Mouse (Mus musculus) adrenal gland (tissue): ENCODE measurements around the gene Uqcc1.

ENCODE experiments used
- intact Hi-C: fragments of 180-260 bp; cut with DNase I; formaldehyde crosslinking; loops from one replicate; pipeline ENCODE4 v1.15.1; 2025

Uqcc1 gene

GRCm38 (mm10) chr2:155818596-155819391 is 111.3 kb downstream of the Uqcc1 start:
- intact Hi-C loops, result no loop called here

- intact Hi-C loops, result no loop called here
Measured at GRCm38 (mm10) chr2:155817301-155818245, 112.5 kb downstream of the Uqcc1 start.

GRCm38 (mm10) chr2:155816179-155816578 is 113.9 kb downstream of the Uqcc1 start:
- intact Hi-C loops, result no loop called here

GRCm38 (mm10) chr2:155814829-155815228 is 115.3 kb downstream of the Uqcc1 start:
- intact Hi-C loops, result loop anchor here (5.0 kb wide), 1 partner anchor 58 kb away; no protein-coding TSS in a partner anchor

- intact Hi-C loops, result loop anchor here (5.0 kb wide), 1 partner anchor 55 kb away; no protein-coding TSS in a partner anchor
Measured at GRCm38 (mm10) chr2:155812637-155813036, 117.5 kb downstream of the Uqcc1 start.

- intact Hi-C loops, result loop anchor here (5.0 kb wide), 1 partner anchor 55 kb away; no protein-coding TSS in a partner anchor
Measured at GRCm38 (mm10) chr2:155811821-155812396, 118.2 kb downstream of the Uqcc1 start.

- intact Hi-C loops, result loop anchor here (5.0 kb wide), 1 partner anchor 52 kb away; no protein-coding TSS in a partner anchor
Measured at GRCm38 (mm10) chr2:155809620-155810019, 120.5 kb downstream of the Uqcc1 start.

GRCm38 (mm10) chr2:155807408-155807807 is 122.7 kb downstream of the Uqcc1 start:
- intact Hi-C loops, result no loop called here

- intact Hi-C loops, result no loop called here
Measured at GRCm38 (mm10) chr2:155806548-155806947, 123.6 kb downstream of the Uqcc1 start.

GRCm38 (mm10) chr2:155805925-155806255 is 124.2 kb downstream of the Uqcc1 start:
- intact Hi-C loops, result no loop called here

GRCm38 (mm10) chr2:155805231-155805924 is 124.7 kb downstream of the Uqcc1 start:
- intact Hi-C loops, result no loop called here

- intact Hi-C loops, result loop anchor here (5.0 kb wide), 1 partner anchor 37 kb away; no protein-coding TSS in a partner anchor
Measured at GRCm38 (mm10) chr2:155804053-155804452, 126.1 kb downstream of the Uqcc1 start.

- intact Hi-C loops, result loop anchor here (5.0 kb wide), 1 partner anchor 35 kb away; no protein-coding TSS in a partner anchor
Measured at GRCm38 (mm10) chr2:155802761-155803160, 127.3 kb downstream of the Uqcc1 start.

GRCm38 (mm10) chr2:155798613-155799012 is 131.5 kb downstream of the Uqcc1 start:
- intact Hi-C loops, result no loop called here
